Mouse (Mus musculus): ENCODE data around the gene Gm37240. TPM values are rescaled to one million over a fixed set of nuclear protein-coding genes. Genes with fewer than 3 reads are reported as not detected.

Gene Gm37240
- polyA plus RNA-seq, 1 experiment from 2014 or later = 11.4 TPM

GRCm38 (mm10) chr3:85858140-85859135 lies 28.9 kb downstream of the Gm37240 start:
- H3K9me3 ChIP-seq (replicated peaks; ENCODE audit: control insufficient read depth, low read length) = no peaks in the 10 kb centered on the region
- 49% methylated on average over 11 of the region's 11 CpGs for WGBS
- H3K27me3 ChIP-seq (ENCODE audit: control insufficient read depth, insufficient read depth, low read length) = no peaks in the 10 kb centered on the region
- no peak overlapping the region for H3K4me3 ChIP-seq (replicated peaks; ENCODE audit: low read length)
- H3K27ac ChIP-seq (ENCODE audit: low read length) = no peak overlapping the region
- H3K4me1 ChIP-seq (ENCODE audit: control insufficient read depth, insufficient read depth, low read length) = no peaks in the 10 kb centered on the region
- ATAC-seq (ENCODE audit: insufficient read depth, low FRiP score) = no peak; the same call in 1 of the 2 replicates
- no peak overlapping the region for H3K4me2 ChIP-seq (ENCODE audit: low read depth, low read length)
- no peak overlapping the region for H3K9ac ChIP-seq (ENCODE audit: low read length)
- H3K36me3 ChIP-seq (ENCODE audit: control insufficient read depth, insufficient read depth, low read length) = no peaks in the 10 kb centered on the region

GRCm38 (mm10) chr3:85857083-85857482 lies 30.2 kb downstream of the Gm37240 start:
- H3K9ac ChIP-seq (ENCODE audit: low read length) = no peak overlapping the region
- no peaks in the 10 kb centered on the region for H3K27me3 ChIP-seq (ENCODE audit: control insufficient read depth, insufficient read depth, low read length)
- H3K36me3 ChIP-seq (ENCODE audit: control insufficient read depth, insufficient read depth, low read length) = no peaks in the 10 kb centered on the region
- WGBS = 47% methylated on average over 4 of the region's 4 CpGs
- no peak for ATAC-seq (ENCODE audit: insufficient read depth, low FRiP score)
- no peak overlapping the region for H3K27ac ChIP-seq (ENCODE audit: low read length)
- H3K4me2 ChIP-seq (ENCODE audit: low read depth, low read length) = no peak overlapping the region
- no peaks in the 10 kb centered on the region for H3K9me3 ChIP-seq (replicated peaks; ENCODE audit: control insufficient read depth, low read length)
- H3K4me3 ChIP-seq (replicated peaks; ENCODE audit: low read length) = no peak overlapping the region
- no peaks in the 10 kb centered on the region for H3K4me1 ChIP-seq (ENCODE audit: control insufficient read depth, insufficient read depth, low read length)

- Histone ChIP-seq H3K27ac (ENCODE audit: low read length) (no peak overlapping the region), H3K27me3 (ENCODE audit: control insufficient read depth, insufficient read depth, low read length) (no peaks in the 10 kb centered on the region), H3K9me3 (replicated peaks; ENCODE audit: control insufficient read depth, low read length) (no peaks in the 10 kb centered on the region), H3K9ac (ENCODE audit: low read length) (no peak overlapping the region), H3K4me1 (ENCODE audit: control insufficient read depth, insufficient read depth, low read length) (no peaks in the 10 kb centered on the region), H3K4me2 (ENCODE audit: low read depth, low read length) (no peak overlapping the region), H3K4me3 (replicated peaks; ENCODE audit: low read length) (no peak overlapping the region), H3K36me3 (ENCODE audit: control insufficient read depth, insufficient read depth, low read length) (no peaks in the 10 kb centered on the region)
- 81% methylated on average over 5 of the region's 5 CpGs for WGBS
- ATAC-seq (ENCODE audit: insufficient read depth, low FRiP score) = no peak
Measured at GRCm38 (mm10) chr3:85855947-85856346, 31.4 kb downstream of the Gm37240 start.

- 83% methylated on average over 3 of the region's 3 CpGs for WGBS
- no peak overlapping the region for H3K4me2 ChIP-seq (ENCODE audit: low read depth, low read length)
- H3K9me3 ChIP-seq (replicated peaks; ENCODE audit: control insufficient read depth, low read length) = no peaks in the 10 kb centered on the region
- no peaks in the 10 kb centered on the region for H3K36me3 ChIP-seq (ENCODE audit: control insufficient read depth, insufficient read depth, low read length)
- no peak overlapping the region for H3K4me3 ChIP-seq (replicated peaks; ENCODE audit: low read length)
- no peak overlapping the region for H3K27ac ChIP-seq (ENCODE audit: low read length)
- no peak overlapping the region for H3K9ac ChIP-seq (ENCODE audit: low read length)
- H3K4me1 ChIP-seq (ENCODE audit: control insufficient read depth, insufficient read depth, low read length) = no peaks in the 10 kb centered on the region
- ATAC-seq (ENCODE audit: insufficient read depth, low FRiP score) = no peak
- no peaks in the 10 kb centered on the region for H3K27me3 ChIP-seq (ENCODE audit: control insufficient read depth, insufficient read depth, low read length)
Measured at GRCm38 (mm10) chr3:85855043-85855442, 32.3 kb downstream of the Gm37240 start.

GRCm38 (mm10) chr3:85854143-85854542 lies 33.2 kb downstream of the Gm37240 start:
- ATAC-seq (ENCODE audit: insufficient read depth, low FRiP score) = no peak
- Histone ChIP-seq H3K4me1 (ENCODE audit: control insufficient read depth, insufficient read depth, low read length) (no peaks in the 10 kb centered on the region), H3K4me3 (replicated peaks; ENCODE audit: low read length) (no peak overlapping the region), H3K4me2 (ENCODE audit: low read depth, low read length) (no peak overlapping the region), H3K27ac (ENCODE audit: low read length) (no peak overlapping the region), H3K27me3 (ENCODE audit: control insufficient read depth, insufficient read depth, low read length) (no peaks in the 10 kb centered on the region), H3K36me3 (ENCODE audit: control insufficient read depth, insufficient read depth, low read length) (no peaks in the 10 kb centered on the region), H3K9me3 (replicated peaks; ENCODE audit: control insufficient read depth, low read length) (no peaks in the 10 kb centered on the region), H3K9ac (ENCODE audit: low read length) (no peak overlapping the region)
- WGBS = 88% methylated on average over 6 of the region's 6 CpGs

GRCm38 (mm10) chr3:85853715-85854114 lies 33.6 kb downstream of the Gm37240 start:
- Histone ChIP-seq H3K4me3 (replicated peaks; ENCODE audit: low read length) (no peak overlapping the region), H3K4me1 (ENCODE audit: control insufficient read depth, insufficient read depth, low read length) (no peaks in the 10 kb centered on the region), H3K27ac (ENCODE audit: low read length) (no peak overlapping the region), H3K4me2 (ENCODE audit: low read depth, low read length) (no peak overlapping the region), H3K36me3 (ENCODE audit: control insufficient read depth, insufficient read depth, low read length) (no peaks in the 10 kb centered on the region), H3K9me3 (replicated peaks; ENCODE audit: control insufficient read depth, low read length) (no peaks in the 10 kb centered on the region), H3K9ac (ENCODE audit: low read length) (no peak overlapping the region), H3K27me3 (ENCODE audit: control insufficient read depth, insufficient read depth, low read length) (no peaks in the 10 kb centered on the region)
- ATAC-seq (ENCODE audit: insufficient read depth, low FRiP score) = no peak
- 72% methylated on average over 4 of the region's 4 CpGs for WGBS

GRCm38 (mm10) chr3:85850079-85850478 lies 37.2 kb downstream of the Gm37240 start:
- ATAC-seq (ENCODE audit: insufficient read depth, low FRiP score) = no peak
- Histone ChIP-seq H3K27me3 (ENCODE audit: control insufficient read depth, insufficient read depth, low read length) (no peaks in the 10 kb centered on the region), H3K27ac (ENCODE audit: low read length) (no peak overlapping the region), H3K9me3 (replicated peaks; ENCODE audit: control insufficient read depth, low read length) (no peaks in the 10 kb centered on the region), H3K4me1 (ENCODE audit: control insufficient read depth, insufficient read depth, low read length) (no peaks in the 10 kb centered on the region), H3K4me3 (replicated peaks; ENCODE audit: low read length) (no peak overlapping the region), H3K4me2 (ENCODE audit: low read depth, low read length) (no peak overlapping the region), H3K9ac (ENCODE audit: low read length) (no peak overlapping the region), H3K36me3 (ENCODE audit: control insufficient read depth, insufficient read depth, low read length) (no peaks in the 10 kb centered on the region)
- WGBS = 75% methylated on average over 1 of the region's 1 CpGs

- Histone ChIP-seq H3K4me2 (ENCODE audit: low read depth, low read length) (no peak overlapping the region), H3K9ac (ENCODE audit: low read length) (no peak overlapping the region), H3K9me3 (replicated peaks; ENCODE audit: control insufficient read depth, low read length) (no peaks in the 10 kb centered on the region), H3K27me3 (ENCODE audit: control insufficient read depth, insufficient read depth, low read length) (no peaks in the 10 kb centered on the region), H3K27ac (ENCODE audit: low read length) (no peak overlapping the region), H3K36me3 (ENCODE audit: control insufficient read depth, insufficient read depth, low read length) (no peaks in the 10 kb centered on the region), H3K4me1 (ENCODE audit: control insufficient read depth, insufficient read depth, low read length) (peaks cover 13% of the 10 kb centered on the region), H3K4me3 (replicated peaks; ENCODE audit: low read length) (no peak overlapping the region)
- WGBS = 93% methylated on average over 1 of the region's 1 CpGs
- no peak for ATAC-seq (ENCODE audit: insufficient read depth, low FRiP score)
Measured at GRCm38 (mm10) chr3:85846316-85846715, 41.0 kb downstream of the Gm37240 start.

GRCm38 (mm10) chr3:85845341-85845740 lies 42.0 kb downstream of the Gm37240 start:
- H3K9ac ChIP-seq (ENCODE audit: low read length) = no peak overlapping the region
- no peak overlapping the region for H3K4me2 ChIP-seq (ENCODE audit: low read depth, low read length)
- H3K9me3 ChIP-seq (replicated peaks; ENCODE audit: control insufficient read depth, low read length) = no peaks in the 10 kb centered on the region
- WGBS = 57% methylated on average over 6 of the region's 6 CpGs
- H3K27me3 ChIP-seq (ENCODE audit: control insufficient read depth, insufficient read depth, low read length) = no peaks in the 10 kb centered on the region
- no peak for ATAC-seq (ENCODE audit: insufficient read depth, low FRiP score)
- H3K36me3 ChIP-seq (ENCODE audit: control insufficient read depth, insufficient read depth, low read length) = no peaks in the 10 kb centered on the region
- peaks cover 13% of the 10 kb centered on the region for H3K4me1 ChIP-seq (ENCODE audit: control insufficient read depth, insufficient read depth, low read length)
- H3K27ac ChIP-seq (ENCODE audit: low read length) = no peak overlapping the region
- no peak overlapping the region for H3K4me3 ChIP-seq (replicated peaks; ENCODE audit: low read length)
